Mouse (Mus musculus) frontal cortex, postnatal 25 days (tissue): ENCODE results near the gene Rnf224.

ENCODE experiments used
- DNase-seq, 2 experiments: peaks; one replicate each; pipeline ENCODE4 v3.0.0; 2022; ENCODE audit warnings: low spot score in 2 of 2

Rnf224 gene

GRCm38 (mm10) chr2:25195211-25196156 lies 41.1 kb downstream of the Rnf224 start:
- DNase-seq = no peak

DNA sequence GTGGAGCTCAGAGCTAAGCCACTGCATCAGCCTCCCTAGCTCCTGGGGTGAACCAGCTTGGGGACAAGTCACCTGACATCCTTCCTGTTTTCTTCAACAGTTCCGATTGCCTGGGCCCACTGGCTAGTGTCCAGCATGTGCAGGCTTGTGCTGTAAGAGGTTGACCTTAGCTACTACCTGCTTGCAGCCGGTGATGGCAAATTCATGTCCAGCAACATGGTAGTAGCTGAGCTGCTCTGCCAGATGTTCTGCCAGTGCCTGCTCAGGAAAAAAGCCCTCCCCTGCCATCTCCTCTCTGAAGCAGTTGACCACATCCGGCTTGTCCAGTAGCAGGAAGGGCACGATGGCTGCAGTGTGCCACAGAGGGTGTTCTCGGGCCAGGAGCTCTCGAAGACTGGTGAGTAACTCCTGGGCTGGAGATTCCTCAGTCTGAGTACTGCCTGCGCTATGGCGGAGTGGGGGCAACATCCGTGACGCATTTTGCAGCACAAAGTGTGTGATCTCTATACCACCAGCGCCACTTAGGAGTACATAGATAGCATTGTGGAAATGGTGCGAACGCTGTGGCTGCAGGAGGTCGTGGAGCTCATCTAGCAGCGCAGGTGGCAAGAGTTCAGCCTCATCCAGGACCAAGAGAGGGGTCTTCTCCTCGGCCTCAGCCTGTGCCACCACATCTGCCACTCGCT lies 42.0 kb downstream of the Rnf224 start:
- DNase-seq = no peak

GRCm38 (mm10) chr2:25194006-25194405 lies 42.6 kb downstream of the Rnf224 start:
- DNase-seq = no peak

DNA sequence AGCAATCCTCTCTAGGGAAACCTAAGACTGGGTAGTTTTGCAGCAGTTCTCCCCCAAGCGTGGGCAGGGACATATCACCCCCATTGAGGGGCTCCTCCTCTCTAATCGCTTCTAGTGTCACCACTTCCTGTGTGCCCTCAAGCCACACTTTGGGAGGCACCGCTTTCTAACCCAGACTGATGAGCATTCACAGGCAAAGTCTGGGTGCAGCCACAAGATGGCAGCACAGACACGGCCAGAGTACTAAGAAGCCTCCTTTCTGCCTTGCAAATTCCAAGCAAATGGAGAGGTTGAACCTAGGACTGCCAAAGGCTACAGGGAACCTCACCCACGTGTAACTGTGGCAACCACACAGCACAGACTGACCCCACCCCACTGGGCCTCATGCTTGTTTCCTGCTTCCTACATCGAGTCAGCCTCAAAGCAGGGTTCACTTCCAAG lies 43.2 kb downstream of the Rnf224 start:
- peak in 1 of 2 experiments; percentile 73 for DNase-seq

DNA sequence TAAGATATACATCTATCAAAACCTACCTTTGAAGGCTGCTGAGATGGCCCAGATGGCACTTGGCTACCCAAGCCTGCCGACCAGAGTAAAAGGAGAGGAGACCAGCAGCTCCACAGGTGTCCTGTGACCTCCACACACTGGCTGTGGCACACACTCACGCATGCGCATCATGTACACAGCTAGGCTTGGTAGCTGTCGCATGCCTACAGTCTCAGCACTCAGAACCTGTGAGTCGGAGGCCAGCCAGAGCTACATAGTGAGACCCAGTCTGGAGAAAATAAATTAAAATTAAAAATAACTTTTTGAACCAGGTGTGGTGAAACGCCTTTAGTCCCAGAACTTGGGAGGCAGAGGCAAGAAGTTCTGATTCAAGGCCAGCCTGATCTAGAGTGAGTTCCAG lies 48.7 kb downstream of the Rnf224 start:
- no peak for DNase-seq

GRCm38 (mm10) chr2:25186575-25186930 lies 50.0 kb downstream of the Rnf224 start:
- DNase-seq = no peak

GRCm38 (mm10) chr2:25185625-25186574 lies 50.7 kb downstream of the Rnf224 start:
- no peak for DNase-seq

DNA sequence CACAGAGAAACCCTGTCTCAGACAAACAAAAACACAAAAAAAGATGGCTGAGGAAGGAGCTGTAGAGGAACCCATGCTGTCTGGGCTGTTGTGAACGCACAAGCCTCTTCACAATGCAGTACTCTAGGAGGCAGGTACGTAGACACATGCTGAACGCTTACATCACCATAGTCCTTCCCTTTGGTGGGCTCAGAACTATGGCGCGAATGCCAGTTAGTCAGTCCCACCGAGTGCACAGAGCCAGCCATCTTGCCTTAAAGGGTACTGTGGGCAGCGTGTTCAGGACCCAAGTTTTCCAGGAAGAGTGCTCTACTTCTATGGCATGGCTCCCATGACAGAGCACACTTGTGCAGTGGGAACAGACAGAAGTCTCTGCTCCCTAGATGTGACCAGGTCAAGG lies 52.1 kb downstream of the Rnf224 start:
- no peak for DNase-seq
